Mouse (Mus musculus): ENCODE measurements around the gene Hdc.
"Not testable (repeated sequence)": the region's sequence is repeated elsewhere in the genome, so short reads cannot be mapped to it uniquely, and the experiment has no call there.

Gene Hdc

GRCm38 (mm10) chr2:126619249-126619704 lies at the start of gene Hdc:
Hdc (minus strand) TSS chr2:126619299.
- no peak for DNase-seq

DNA sequence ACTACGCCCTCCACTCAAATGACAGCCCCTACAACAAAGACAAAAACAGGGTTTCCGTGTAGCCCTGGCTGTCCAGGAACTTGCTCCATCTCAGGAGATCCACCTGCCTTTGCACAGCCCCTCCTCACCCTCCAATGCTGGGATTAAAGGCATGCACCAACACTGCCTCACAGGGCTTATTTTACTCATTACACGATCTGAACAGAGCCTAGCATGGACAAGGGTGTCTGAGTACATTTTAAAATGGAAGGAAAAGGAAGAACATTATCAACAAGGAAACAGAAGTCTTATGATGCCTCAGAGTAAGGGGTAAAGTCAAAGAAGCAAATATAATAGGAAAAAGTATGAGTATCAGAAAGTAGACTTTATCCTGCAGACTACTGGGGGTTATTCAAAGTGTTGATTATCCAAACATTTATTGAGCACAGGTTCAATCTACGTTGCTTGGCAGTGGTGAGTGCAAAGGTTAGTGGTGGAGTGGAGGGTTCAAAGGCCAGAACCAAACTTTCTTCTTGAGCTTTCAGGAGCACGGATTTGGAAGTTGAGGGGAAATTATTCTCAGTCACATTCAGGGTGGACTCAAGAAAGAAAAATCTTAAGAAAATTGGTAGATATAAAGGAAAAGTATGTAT lies 49.6 kb upstream of the Hdc start:
- no peak for DNase-seq

- no peak for DNase-seq
These were observed 46.9 kb upstream of the Hdc start for GRCm38 (mm10) chr2:126665984-126666383.

DNA sequence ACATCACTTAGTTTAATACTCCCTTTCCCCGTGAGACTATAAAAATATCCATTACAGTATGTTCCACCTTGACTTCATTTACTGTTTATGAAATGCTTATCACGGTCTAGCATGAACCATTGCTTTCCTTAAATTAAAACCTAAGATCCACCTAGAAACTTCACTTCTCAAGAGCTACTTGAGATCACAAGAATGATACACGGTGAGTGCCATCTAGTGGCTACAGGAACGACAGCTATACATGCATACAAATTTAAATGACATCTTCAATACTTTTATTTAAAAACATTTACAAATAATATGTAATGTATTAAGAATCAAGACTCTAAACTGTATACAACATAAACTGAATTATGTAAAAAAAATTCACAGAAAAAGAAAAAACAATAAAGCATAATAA lies 44.4 kb upstream of the Hdc start:
- peak; percentile 58 for DNase-seq

DNA sequence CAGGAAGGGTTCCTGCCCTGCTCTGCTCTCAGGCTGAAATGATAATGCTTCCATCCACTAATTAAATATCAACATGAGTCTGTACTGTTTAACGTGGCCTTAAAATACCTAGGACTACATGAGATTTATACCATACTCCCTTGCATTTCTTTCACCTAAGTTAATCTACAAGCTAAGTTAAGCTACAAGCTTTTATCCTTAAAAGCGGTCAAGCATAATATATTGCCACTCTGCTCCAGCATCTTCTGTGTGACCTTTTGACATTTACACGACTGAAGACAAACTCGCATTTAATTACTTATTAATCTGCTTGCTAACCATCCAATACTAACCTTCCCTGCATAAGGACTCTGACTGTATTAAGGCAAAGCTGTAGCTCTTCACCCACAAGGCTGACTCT lies 33.8 kb upstream of the Hdc start:
- DNase-seq = no peak

DNA sequence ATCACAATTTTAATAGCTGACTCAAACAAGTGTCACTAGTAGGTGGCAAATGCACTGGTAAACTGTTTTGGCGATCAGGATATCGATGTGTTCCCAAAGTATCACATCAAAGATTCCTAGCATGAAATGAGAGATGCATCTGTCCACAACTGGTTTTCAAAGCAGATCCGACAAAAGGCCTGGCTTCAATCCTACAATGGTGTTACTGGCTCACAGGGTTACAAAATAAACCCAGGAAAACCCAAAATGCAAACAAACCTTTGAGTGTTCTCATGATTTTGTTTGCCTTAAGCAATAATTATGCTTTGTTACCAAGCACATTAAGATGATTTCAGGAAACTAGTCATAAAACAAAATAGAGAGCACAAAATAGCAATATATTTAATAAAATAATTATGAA lies 28.7 kb upstream of the Hdc start:
- DNase-seq = no peak

DNA sequence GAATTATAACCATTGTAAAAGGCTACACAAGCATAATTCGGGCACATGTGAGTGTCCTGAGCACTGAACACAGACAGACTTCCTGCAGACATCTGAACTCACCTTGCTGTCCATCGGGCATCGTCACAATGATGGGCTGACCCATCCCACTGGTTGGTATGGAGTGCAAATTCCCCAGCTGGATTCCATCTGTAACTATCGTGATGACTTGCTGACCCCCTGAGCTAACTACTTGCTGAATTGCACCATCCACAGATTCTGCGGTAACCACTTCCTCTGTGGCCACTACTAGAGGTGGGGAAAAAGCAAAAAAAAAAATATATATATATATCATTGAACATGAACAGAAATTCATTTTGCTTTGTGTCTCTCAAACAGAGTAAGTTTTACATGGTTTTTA lies 27.4 kb upstream of the Hdc start:
- DNase-seq = no peak

GRCm38 (mm10) chr2:126644768-126645167 lies 25.7 kb upstream of the Hdc start:
- DNase-seq = no peak

GRCm38 (mm10) chr2:126640298-126640697 lies 21.2 kb upstream of the Hdc start:
- no peak for DNase-seq

GRCm38 (mm10) chr2:126635939-126636823 lies 17.1 kb upstream of the Hdc start:
- no peak for DNase-seq

DNA sequence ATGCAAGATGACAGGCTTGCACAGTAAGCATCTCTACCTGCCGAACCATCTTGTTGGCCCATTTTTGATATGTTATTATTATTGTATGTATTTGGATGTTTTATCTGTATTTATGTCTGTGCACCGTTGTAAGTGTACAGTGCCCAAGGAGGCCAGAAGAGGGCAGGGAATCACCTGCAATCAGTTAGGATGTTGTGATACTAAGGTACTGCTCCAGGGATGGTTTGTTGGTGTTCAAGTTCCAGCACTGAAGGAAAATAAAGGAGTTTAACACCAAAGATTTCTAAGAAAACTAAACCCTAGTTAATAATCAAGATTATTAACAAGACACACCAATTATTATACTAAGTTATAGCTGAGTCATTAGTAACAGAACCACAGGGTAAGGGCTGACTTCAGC lies 14.1 kb upstream of the Hdc start:
- no peak for DNase-seq

DNA sequence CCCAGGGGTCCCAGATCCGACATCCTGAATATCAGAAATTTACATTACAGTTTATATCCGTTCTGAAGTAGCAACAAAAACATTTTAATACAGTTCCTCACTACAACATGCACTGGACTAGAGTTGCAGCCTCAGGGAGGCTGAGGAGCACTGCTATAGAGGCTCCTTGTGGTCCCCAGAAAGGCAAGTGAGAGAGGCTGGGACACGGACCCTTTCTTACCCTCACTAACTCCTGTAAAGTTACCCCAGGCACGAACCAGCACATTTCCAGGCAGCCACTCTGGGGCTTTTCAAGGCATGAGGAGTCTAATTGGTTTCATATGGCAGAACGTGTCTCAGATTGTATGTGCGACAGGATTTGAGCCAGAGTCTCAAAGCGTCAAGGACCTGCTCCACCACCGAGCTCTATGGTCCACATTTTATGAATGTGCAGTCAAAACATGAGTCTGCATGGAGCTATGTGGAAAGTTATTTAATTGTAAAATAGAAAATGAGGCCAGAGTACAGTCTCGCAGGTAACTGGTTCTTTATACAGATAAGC lies 9.4 kb upstream of the Hdc start:
- peak; percentile 70 for DNase-seq

- no peak for DNase-seq
These were observed 4.0 kb upstream of the Hdc start for GRCm38 (mm10) chr2:126623138-126623537.

DNA sequence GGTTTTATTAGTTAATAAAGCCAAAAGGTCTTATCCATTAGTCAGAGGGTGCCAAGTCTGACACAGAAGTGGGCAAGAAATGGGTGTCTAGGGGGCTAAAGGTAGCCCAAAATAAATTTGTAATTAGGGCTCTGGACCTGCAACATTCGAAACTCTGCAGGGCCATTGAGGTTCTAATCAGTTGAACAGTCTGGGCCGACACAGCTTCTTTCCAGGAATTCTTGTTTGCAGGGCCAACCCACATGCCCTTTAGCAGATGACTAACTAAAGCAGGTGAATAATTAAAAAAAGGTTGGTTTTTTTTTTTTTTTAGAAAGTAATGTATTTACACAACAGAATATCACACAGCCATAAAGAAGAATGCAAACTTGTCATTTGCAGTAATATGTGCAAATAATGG lies 3.4 kb upstream of the Hdc start:
- DNase-seq = no peak

GRCm38 (mm10) chr2:126618470-126619179 lies 474 bp downstream of the Hdc start:
- no peak for DNase-seq

- no peak for DNase-seq
These were observed 3.7 kb downstream of the Hdc start for GRCm38 (mm10) chr2:126615355-126615754.

GRCm38 (mm10) chr2:126609600-126609999 lies 9.5 kb downstream of the Hdc start:
- DNase-seq = not testable (repeated sequence)

- DNase-seq = no peak
These were observed 11.4 kb downstream of the Hdc start for GRCm38 (mm10) chr2:126607553-126608203.

DNA sequence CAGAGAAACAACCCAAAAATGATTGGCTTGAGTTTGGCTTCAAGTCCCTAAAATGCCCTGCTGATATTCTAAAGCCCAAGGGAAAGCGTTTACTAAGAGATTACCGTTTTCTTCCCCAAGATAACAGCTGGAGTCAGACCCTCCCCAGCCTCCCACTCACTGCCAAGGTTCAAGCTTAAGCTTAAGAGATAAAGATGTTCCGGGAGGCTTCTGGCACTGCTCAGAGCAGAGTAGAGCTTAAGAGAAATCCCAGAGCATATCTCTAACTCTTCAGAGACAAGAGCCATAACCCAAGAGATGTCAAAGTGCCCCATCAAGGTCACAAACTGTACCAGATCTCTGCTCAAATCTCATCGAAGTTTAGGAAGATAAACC lies 12.4 kb downstream of the Hdc start:
- DNase-seq = no peak

DNA sequence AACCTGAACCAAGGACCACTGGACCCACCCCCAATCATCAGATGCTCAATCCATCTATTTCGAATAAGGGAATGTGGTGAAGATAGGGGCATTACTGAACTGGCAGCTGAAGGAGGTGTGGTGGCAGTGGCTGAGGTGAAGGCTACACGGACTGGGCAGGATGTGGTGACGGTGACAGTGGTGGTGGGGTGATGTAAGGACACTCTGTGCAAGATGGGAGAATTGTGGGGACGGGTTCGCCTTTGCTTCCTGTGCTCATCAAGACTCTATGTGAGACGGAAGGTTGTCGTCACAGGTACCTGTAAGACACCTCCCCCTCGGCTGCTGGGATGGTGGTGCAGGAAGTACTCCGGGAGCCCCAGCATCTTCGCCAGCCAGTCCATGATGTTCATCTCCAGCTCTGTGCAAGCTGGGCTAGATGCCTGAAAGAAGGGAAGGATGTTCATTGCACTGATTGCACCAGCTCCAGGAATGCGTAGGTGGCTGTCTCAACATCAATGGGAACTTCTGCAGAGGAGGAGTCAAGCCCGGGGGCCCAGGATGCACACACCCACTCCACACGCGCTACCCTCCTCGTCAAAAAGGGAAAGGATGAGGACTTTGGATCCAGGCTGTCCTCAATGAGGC lies 12.9 kb downstream of the Hdc start:
- DNase-seq = no peak

DNA sequence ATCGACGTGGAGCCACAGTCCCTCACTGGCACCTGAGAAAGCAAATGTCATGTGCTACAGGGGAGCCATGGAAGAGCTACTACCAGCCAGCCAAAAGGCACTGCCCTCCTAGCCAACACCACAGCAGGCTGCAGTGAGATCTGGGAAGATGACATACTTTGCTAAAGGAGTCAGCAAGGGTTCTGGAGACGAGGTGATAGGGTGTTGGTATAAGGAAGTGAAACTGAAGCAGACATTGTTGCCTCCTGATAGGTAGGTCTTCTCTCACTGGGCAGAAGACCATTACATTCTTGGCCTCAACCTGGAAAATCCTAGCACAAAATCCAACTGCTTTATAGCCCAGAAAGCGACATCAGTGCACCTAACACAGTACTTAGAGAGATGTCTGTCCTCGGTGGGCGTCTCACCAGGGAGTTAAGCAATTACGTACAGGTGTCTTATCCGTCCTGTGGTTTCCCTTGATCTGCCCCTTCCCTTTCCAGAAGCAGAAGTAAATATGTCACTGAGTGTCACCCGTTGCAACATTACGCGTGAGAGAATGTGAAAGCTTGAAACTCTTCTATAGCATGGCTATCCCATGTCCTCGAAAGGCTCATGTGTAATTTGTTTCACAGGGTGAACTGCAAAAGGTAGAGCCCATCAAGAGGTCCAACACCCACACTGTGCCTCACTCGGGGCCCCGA lies 17.0 kb downstream of the Hdc start:
- DNase-seq = no peak

DNA sequence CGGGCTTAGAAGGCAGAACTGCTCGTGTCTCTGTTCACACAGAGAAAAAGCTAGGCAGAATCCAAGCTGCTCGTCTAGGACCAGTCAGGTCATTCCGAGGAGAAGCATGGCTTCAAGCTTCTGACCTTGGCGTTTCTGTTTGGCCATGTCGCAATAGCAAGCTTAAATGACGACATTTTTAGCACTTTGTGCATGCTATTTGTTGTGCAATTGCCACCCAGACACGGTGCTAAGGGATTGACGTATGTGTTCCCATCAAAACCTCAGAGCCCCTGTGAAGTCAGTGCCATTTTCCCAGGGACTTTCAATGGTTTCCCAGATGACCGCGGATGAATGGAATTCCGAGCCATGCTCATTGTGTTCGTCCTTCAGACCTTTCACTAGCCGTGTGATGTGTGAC lies 18.6 kb downstream of the Hdc start:
- no peak for DNase-seq

All from embryo, embryonic 11 days (tissue).